Mouse (Mus musculus) liver, postnatal 0 days (tissue): ENCODE results near the gene Smcr8.

Source experiments
- CTCF ChIP-seq: sonication (generic); IDR thresholded peaks from 2 replicates; pipeline ENCODE4 v1.5.1; 2016; ENCODE audit warnings: antibody characterized with exemption, low read depth
- EP300 ChIP-seq: IDR thresholded peaks from 2 replicates; pipeline ENCODE4 v1.6.1; 2016; ENCODE audit warnings: antibody characterized with exemption, low read depth, mild to moderate bottlenecking

DNA sequence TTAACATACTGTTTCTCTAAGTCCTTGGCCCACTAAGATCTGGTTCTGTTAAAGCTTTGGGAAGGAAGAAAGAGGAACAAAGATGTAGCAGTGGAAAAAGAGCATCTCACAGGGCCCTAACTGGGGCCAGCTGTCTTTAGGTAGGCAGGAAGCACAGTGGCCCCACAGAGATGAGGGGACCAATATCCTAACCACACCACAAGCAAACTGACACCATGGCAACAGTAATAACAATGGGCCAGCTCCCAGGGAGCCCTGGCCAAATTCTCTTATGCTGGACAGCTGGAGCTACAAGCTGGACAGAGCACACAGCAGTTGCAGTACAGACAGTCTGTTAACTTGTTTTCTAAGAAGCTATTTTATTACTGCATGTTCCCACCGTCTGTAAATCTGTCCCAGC is 10.3 kb downstream of the Smcr8 start:
- TF ChIP-seq EP300 (no peak), CTCF (no peak)
